Mouse (Mus musculus): Measurements from ENCODE around the gene Cntnap2. TPM values are rescaled to one million over a fixed set of nuclear protein-coding genes. Genes with fewer than 3 reads are reported as not detected.

The Cntnap2 gene
- total and polyA plus RNA-seq, 3 experiments = 0.30 to 0.79 (median 0.44) TPM

- Histone ChIP-seq H3K4me3 (replicated peaks in 1 of 3; ENCODE audit: low read depth in 2 of 3, low read length in 2 of 3, poor library complexity in 1 of 3) (no peak overlapping the region), H3K36me3 (replicated peaks in 1 of 2; ENCODE audit: control insufficient read depth in 1 of 2, insufficient read depth in 1 of 2, low read length in 1 of 2) (no peaks in the 10 kb centered on the region), H3K9me3 (replicated peaks; ENCODE audit: low read length) (no peaks in the 10 kb centered on the region), H3K9ac (ENCODE audit: insufficient read depth, low read depth) (no peak overlapping the region), H3K79me2 (replicated peaks; ENCODE audit: control insufficient read depth, extremely low read depth, insufficient read depth, poor library complexity, severe bottlenecking) (no peaks in the 10 kb centered on the region), H3K4me2 (ENCODE audit: insufficient read depth, low read depth, poor library complexity, severe bottlenecking) (no peak overlapping the region), H3K4me1 (ENCODE audit: control insufficient read depth in 1 of 2, insufficient read depth in 2 of 2) (peaks cover 0 to 2% of the 10 kb centered on the region in 2 experiments; a peak in 1 of 4 replicates), H3K27me3 (replicated peaks) (no peaks in the 10 kb centered on the region), H3K27ac (ENCODE audit: insufficient read depth, low read depth) (no peak overlapping the region)
- TF ChIP-seq MAFK (IDR thresholded peaks at IDR 0.05; ENCODE audit: insufficient replicate concordance, low read length) (no peak), RAD21 (IDR thresholded peaks at IDR 0.05; ENCODE audit: low read depth, low read length) (no peak), EP300 (IDR thresholded peaks at IDR 0.05; ENCODE audit: low read length) (no peak), MXI1 (IDR thresholded peaks at IDR 0.05; ENCODE audit: low read depth, low read length) (no peak), UBTF (IDR thresholded peaks at IDR 0.05; ENCODE audit: low read depth, low read length) (no peak), POLR2AphosphoS2 (IDR thresholded peaks at IDR 0.05; ENCODE audit: low read depth, low read length) (no peak), TCF12 (IDR thresholded peaks at IDR 0.05; ENCODE audit: low read depth, low read length) (no peak), ELF1 (IDR thresholded peaks at IDR 0.05; ENCODE audit: low read depth, low read length) (no peak), MYC (IDR thresholded peaks at IDR 0.05; ENCODE audit: low read depth, low read length) (no peak), CHD2 (IDR thresholded peaks at IDR 0.05; ENCODE audit: low read length) (no peak)
- DNase-seq (ENCODE audit: extremely low read depth) = no peak
- dilution Hi-C loops (cut with MboI; ENCODE audit: extremely low pct_ligation_motif_present, extremely low pct_unique_long_range_greater_than_20kb, low sequenced_read_pairs) (no loop called here), in situ Hi-C loops (cut with MboI; ENCODE audit: low pct_ligation_motif_present, low pct_unique_long_range_greater_than_20kb, low sequenced_read_pairs) (no loop called here)
Measured at GRCm38 (mm10) chr6:46696187-46696586, 1637.0 kb downstream of the Cntnap2 start.

GRCm38 (mm10) chr6:46699343-46699742, 1640.2 kb downstream of the Cntnap2 start:
- Histone ChIP-seq H3K79me2 (replicated peaks; ENCODE audit: control insufficient read depth, extremely low read depth, insufficient read depth, poor library complexity, severe bottlenecking) (no peaks in the 10 kb centered on the region), H3K4me2 (ENCODE audit: insufficient read depth, low read depth, poor library complexity, severe bottlenecking) (no peak overlapping the region), H3K9ac (ENCODE audit: insufficient read depth, low read depth) (no peak overlapping the region), H3K27me3 (replicated peaks) (no peaks in the 10 kb centered on the region), H3K27ac (ENCODE audit: insufficient read depth, low read depth) (no peak overlapping the region), H3K4me3 (replicated peaks in 1 of 3; ENCODE audit: low read depth in 2 of 3, low read length in 2 of 3, poor library complexity in 1 of 3) (no peak overlapping the region), H3K9me3 (replicated peaks; ENCODE audit: low read length) (no peaks in the 10 kb centered on the region), H3K36me3 (replicated peaks in 1 of 2; ENCODE audit: control insufficient read depth in 1 of 2, insufficient read depth in 1 of 2, low read length in 1 of 2) (no peaks in the 10 kb centered on the region), H3K4me1 (ENCODE audit: control insufficient read depth in 1 of 2, insufficient read depth in 2 of 2) (peaks cover 0 to 2% of the 10 kb centered on the region in 2 experiments; a peak in 1 of 4 replicates)
- DNase-seq (ENCODE audit: extremely low read depth) = no peak
- dilution Hi-C loops (cut with MboI; ENCODE audit: extremely low pct_ligation_motif_present, extremely low pct_unique_long_range_greater_than_20kb, low sequenced_read_pairs) (no loop called here), in situ Hi-C loops (cut with MboI; ENCODE audit: low pct_ligation_motif_present, low pct_unique_long_range_greater_than_20kb, low sequenced_read_pairs) (no loop called here)
- no peak for TF ChIP-seq POLR2A (IDR thresholded peaks at IDR 0.05; ENCODE audit: low read depth, low read length)
- TF ChIP-seq UBTF (IDR thresholded peaks at IDR 0.05; ENCODE audit: low read depth, low read length) = no peak

- H3K27me3 ChIP-seq (replicated peaks) = no peaks in the 10 kb centered on the region
- H3K36me3 ChIP-seq (replicated peaks in 1 of 2; ENCODE audit: control insufficient read depth in 1 of 2, insufficient read depth in 1 of 2, low read length in 1 of 2) = no peaks in the 10 kb centered on the region
- in situ Hi-C loops (cut with MboI; ENCODE audit: low pct_ligation_motif_present, low pct_unique_long_range_greater_than_20kb, low sequenced_read_pairs) = no loop called here
- no peak overlapping the region for H3K4me2 ChIP-seq (ENCODE audit: insufficient read depth, low read depth, poor library complexity, severe bottlenecking)
- H3K9ac ChIP-seq (ENCODE audit: insufficient read depth, low read depth) = no peak overlapping the region
- H3K27ac ChIP-seq (ENCODE audit: insufficient read depth, low read depth) = no peak overlapping the region
- no peaks in the 10 kb centered on the region for H3K4me1 ChIP-seq (ENCODE audit: control insufficient read depth in 1 of 2, insufficient read depth in 2 of 2)
- dilution Hi-C loops (cut with MboI; ENCODE audit: extremely low pct_ligation_motif_present, extremely low pct_unique_long_range_greater_than_20kb, low sequenced_read_pairs) = no loop called here
- no peak overlapping the region for H3K4me3 ChIP-seq (replicated peaks in 1 of 3; ENCODE audit: low read depth in 2 of 3, low read length in 2 of 3, poor library complexity in 1 of 3)
- H3K79me2 ChIP-seq (replicated peaks; ENCODE audit: control insufficient read depth, extremely low read depth, insufficient read depth, poor library complexity, severe bottlenecking) = no peaks in the 10 kb centered on the region
- H3K9me3 ChIP-seq (replicated peaks; ENCODE audit: low read length) = no peaks in the 10 kb centered on the region
- DNase-seq (ENCODE audit: extremely low read depth) = no peak
- TF ChIP-seq ZMIZ1 (IDR thresholded peaks at IDR 0.05; ENCODE audit: low read depth, low read length) (no peak), MYC (IDR thresholded peaks at IDR 0.05; ENCODE audit: low read depth, low read length) (no peak), UBTF (IDR thresholded peaks at IDR 0.05; ENCODE audit: low read depth, low read length) (no peak), POLR2AphosphoS2 (IDR thresholded peaks at IDR 0.05; ENCODE audit: low read depth, low read length) (no peak), MEF2A (IDR thresholded peaks at IDR 0.05; ENCODE audit: borderline replicate concordance, low read depth, low read length) (no peak), ETS1 (conservative IDR thresholded peaks at IDR 0.05; ENCODE audit: low read depth, low read length) (no peak), ELF1 (IDR thresholded peaks at IDR 0.05; ENCODE audit: low read depth, low read length) (no peak), POLR2A (IDR thresholded peaks at IDR 0.05; ENCODE audit: low read depth, low read length) (no peak), ZNF384 (IDR thresholded peaks at IDR 0.05; ENCODE audit: low read depth, low read length) (no peak), NRF1 (IDR thresholded peaks at IDR 0.05; ENCODE audit: low read depth, low read length) (no peak), RAD21 (IDR thresholded peaks at IDR 0.05; ENCODE audit: low read depth, low read length) (no peak), PAX5 (IDR thresholded peaks at IDR 0.05; ENCODE audit: low read length) (no peak), IRF4 (IDR thresholded peaks at IDR 0.05; ENCODE audit: low read depth, low read length) (no peak), ZKSCAN1 (IDR thresholded peaks at IDR 0.05; ENCODE audit: borderline replicate concordance, low read depth, low read length) (no peak), E2F4 (IDR thresholded peaks at IDR 0.05; ENCODE audit: insufficient replicate concordance, low read depth, low read length) (no peak), CHD2 (IDR thresholded peaks at IDR 0.05; ENCODE audit: low read length) (no peak), ZC3H11A (IDR thresholded peaks at IDR 0.05; ENCODE audit: low read depth, low read length) (no peak), MAZ (IDR thresholded peaks at IDR 0.05; ENCODE audit: low read depth, low read length) (no peak), USF1 (IDR thresholded peaks at IDR 0.05; ENCODE audit: low read depth, low read length) (no peak)
Measured at GRCm38 (mm10) chr6:46704293-46705170, 1645.4 kb downstream of the Cntnap2 start.
